In genomic region chr17:87376831-87377471, GRCm38 (mm10) we compare ENCODE assay signal across 11 mouse cellular contexts. TPM values are rescaled to one million over a fixed set of nuclear protein-coding genes. Genes with fewer than 3 reads are reported as not detected.
DNase-seq lines count a peak whose midpoint lies in the region; ATAC-seq and TF ChIP-seq lines count a peak whose summit lies in the region.
"Had no signal": no experiment of that assay in that cellular context is flagged by ENCODE, and none has a peak within 500 bp of the region (broad histone marks: within the 10 kb centered on the region; RNA-seq: fewer than 3 reads in every experiment).

No protein-coding gene starts in this region.

- ATAC-seq in lung, postnatal 0 days, result no peak
- 0 out of 2 replicates have a peak, but pooled peaks have one; percentile 7 for ATAC-seq in limb, embryonic 11.5 days (ENCODE audit: insufficient number of reproducible peaks, low FRiP score, low TSS enrichment, low read depth)
- ATAC-seq in stomach, embryonic 15.5 days (ENCODE audit: insufficient read depth, low FRiP score, low read depth), result no peak
- ATAC-seq in megakaryocyte progenitor cell, adult 5-6 weeks (replicated peaks; ENCODE audit: poor library complexity), result no peak

- no peak overlapping the region for H3K4me2 ChIP-seq in lung, postnatal 0 days (replicated peaks; ENCODE audit: low read depth, low read length)
- no peak overlapping the region for H3K4me2 ChIP-seq in limb, embryonic 11.5 days (ENCODE audit: low read depth, severe bottlenecking)
- no peak overlapping the region for H3K4me2 ChIP-seq in stomach, embryonic 15.5 days

- H3K9me3 ChIP-seq in lung, postnatal 0 days (ENCODE audit: low read length), result no peaks in the 10 kb centered on the region
- H3K9me3 ChIP-seq in limb, embryonic 11.5 days (ENCODE audit: control insufficient read depth, low read length), result no peaks in the 10 kb centered on the region
- no peaks in the 10 kb centered on the region for H3K9me3 ChIP-seq in stomach, embryonic 15.5 days

- H3K27ac ChIP-seq in lung, postnatal 0 days (ENCODE audit: low read length), result peak overlapping the region; percentile 85
- peak overlapping the region; percentile 75; the same call in 1 of the 2 replicates for H3K27ac ChIP-seq in limb, embryonic 11.5 days (replicated peaks; ENCODE audit: low read depth, low read length)
- H3K27ac ChIP-seq in stomach, embryonic 15.5 days, result peak overlapping the region; percentile 54; the same call in 1 of the 2 replicates

- H3K9ac ChIP-seq in lung, postnatal 0 days (replicated peaks; ENCODE audit: low read depth), result no peak overlapping the region
- H3K9ac ChIP-seq in limb, embryonic 11.5 days (ENCODE audit: low read length), result no peak overlapping the region
- no peak overlapping the region for H3K9ac ChIP-seq in stomach, embryonic 15.5 days

- WGBS in lung, postnatal 0 days, result 71% methylated on average over 6 of the region's 6 CpGs
- WGBS in limb, embryonic 11.5 days, result 67% methylated on average over 6 of the region's 6 CpGs
- WGBS in stomach, embryonic 15.5 days, result 82% methylated on average over 6 of the region's 6 CpGs

- no peak overlapping the region for H3K4me3 ChIP-seq in lung, postnatal 0 days (ENCODE audit: low read depth, low read length)
- no peak overlapping the region for H3K4me3 ChIP-seq in limb, embryonic 11.5 days (ENCODE audit: low read depth, low read length)
- H3K4me3 ChIP-seq in stomach, embryonic 15.5 days (replicated peaks), result no peak overlapping the region

- no peak for TF ChIP-seq EP300 in lung, postnatal 0 days (IDR thresholded peaks at IDR 0.05)

- peaks cover 17% of the 10 kb centered on the region; the same call in 1 of the 2 replicates for H3K4me1 ChIP-seq in lung, postnatal 0 days (ENCODE audit: insufficient read depth, low read depth, low read length)
- peaks cover 53% of the 10 kb centered on the region for H3K4me1 ChIP-seq in limb, embryonic 11.5 days (ENCODE audit: control insufficient read depth, insufficient read depth, low read length)
- peaks cover 50% of the 10 kb centered on the region for H3K4me1 ChIP-seq in stomach, embryonic 15.5 days

- no peaks in the 10 kb centered on the region for H3K27me3 ChIP-seq in lung, postnatal 0 days (replicated peaks; ENCODE audit: insufficient read depth, low read length)
- H3K27me3 ChIP-seq in limb, embryonic 11.5 days (ENCODE audit: control insufficient read depth, insufficient read depth, low read length), result no peaks in the 10 kb centered on the region
- H3K27me3 ChIP-seq in stomach, embryonic 15.5 days (replicated peaks), result no peaks in the 10 kb centered on the region

- no peaks in the 10 kb centered on the region for H3K36me3 ChIP-seq in lung, postnatal 0 days (ENCODE audit: insufficient read depth, low read length)
- H3K36me3 ChIP-seq in limb, embryonic 11.5 days (ENCODE audit: control insufficient read depth, insufficient read depth, low read length), result no peaks in the 10 kb centered on the region
- no peaks in the 10 kb centered on the region for H3K36me3 ChIP-seq in stomach, embryonic 15.5 days

- no peak for TF ChIP-seq CTCF in lung, postnatal 0 days (IDR thresholded peaks at IDR 0.05)

- peak; percentile 82 for DNase-seq in gastrocnemius, adult 18-20 months (ENCODE audit: low spot score)
- DNase-seq in gastrocnemius, postnatal 4 days (ENCODE audit: low spot score in 2 of 2), result no peak
- no peak for DNase-seq in lung, postnatal 0 days (ENCODE audit: low spot score)
- no peak for DNase-seq in lung, postnatal 14 days
- DNase-seq in limb, embryonic 11.5 days (ENCODE audit: low spot score), result no peak
- no peak for DNase-seq in right cerebral cortex, postnatal 36 days (ENCODE audit: low spot score in 2 of 2)
- DNase-seq: cerebellum, postnatal 10 days; thymus, postnatal 36 days had no signal

RNA-seq across cellular contexts. Expression of gene Stpg4, which starts 50.6 kb away (rescaled TPM):
- not detected for total RNA-seq in gastrocnemius, adult 18-20 months (2021)
- not detected for total RNA-seq in gastrocnemius, postnatal 4 days (2021)
- not detected in 2 replicates for polyA plus RNA-seq in lung, postnatal 0 days (2015; fragmentation: Nextera tagmentation; extraction: Ambion mirVana)
- polyA plus RNA-seq in limb, embryonic 11.5 days (2014; fragmentation: Nextera tagmentation; extraction: Ambion mirVana), result 0.23 TPM in 1 of 2 replicates, not detected in the other
- not detected in 2 replicates for polyA plus RNA-seq in stomach, embryonic 15.5 days (2015; fragmentation: Nextera tagmentation; extraction: Ambion mirVana)
- 1.0 TPM in 1 of 2 replicates, not detected in the other for total RNA-seq in megakaryocyte progenitor cell, adult 5-6 weeks (2015)
- not detected in 2 replicates for total RNA-seq in megakaryocyte progenitor cell, adult 5-6 weeks (2017)
- polyA plus RNA-seq: neural tube, embryonic 14.5 days had no signal
